Mouse (Mus musculus) embryonic fibroblast, embryonic 13.5 days (primary cell): ENCODE results near the gene Pard3.
A peak's percentile ranks its signal among the peaks of the same experiment; 100 is the strongest.

Experiments used
- CTCF ChIP-seq: IDR thresholded peaks from 2 replicates; pipeline ENCODE4 v1.5.1; 2011; ENCODE audit warnings: mild to moderate bottlenecking, control low read depth, low read length, moderate library complexity, borderline replicate concordance; ENCODE audit not compliant: insufficient read depth
- POLR2A ChIP-seq: IDR thresholded peaks from 2 replicates; pipeline ENCODE4 v1.6.1; 2011; ENCODE audit warnings: low read depth, mild to moderate bottlenecking, control low read depth, low read length, moderate library complexity

DNA sequence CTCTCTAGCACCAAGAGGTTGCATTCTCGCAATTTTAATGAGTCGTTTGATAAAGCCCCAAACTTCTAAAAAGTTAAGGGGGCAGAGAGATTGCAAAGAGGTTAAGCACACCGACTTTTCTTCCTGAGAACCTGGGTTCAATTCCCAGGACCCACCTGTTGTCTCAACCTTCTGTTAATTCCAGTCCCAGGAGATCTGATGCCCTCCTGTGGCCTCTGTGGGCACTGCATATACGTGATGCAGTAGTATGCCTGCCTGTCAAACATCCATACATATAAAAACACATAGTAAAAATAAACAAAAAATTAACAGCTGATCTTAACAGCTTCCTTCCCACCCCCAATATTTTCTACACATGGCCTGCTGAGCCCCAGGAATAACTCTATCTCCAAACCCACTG, 524.6 kb downstream of the Pard3 start:
- TF ChIP-seq CTCF (peak; percentile 21; the same call in 1 of the 2 replicates), POLR2A (no peak)
